ENCODE assay signal across 7 mouse cellular contexts in genomic region chr19:31763246-31763821, GRCm38 (mm10). TPM values are rescaled to one million over a fixed set of nuclear protein-coding genes. Genes with fewer than 3 reads are reported as not detected.
A peak's percentile ranks its signal among the peaks of the same experiment; 100 is the strongest.
DNase-seq lines count a peak whose midpoint lies in the region; ATAC-seq lines count a peak whose summit lies in the region.

No protein-coding gene starts in this region.

- no peaks in the 10 kb centered on the region for H3K9me3 ChIP-seq in embryonic facial prominence, embryonic 13.5 days
- no peaks in the 10 kb centered on the region for H3K9me3 ChIP-seq in hindbrain, embryonic 14.5 days (ENCODE audit: control insufficient read depth, low read length)

- no peak for ATAC-seq in embryonic facial prominence, embryonic 13.5 days (ENCODE audit: insufficient number of reproducible peaks, insufficient read depth, low FRiP score, low TSS enrichment, low read depth)
- ATAC-seq in hindbrain, embryonic 14.5 days (ENCODE audit: low FRiP score) = no peak

- H3K27ac ChIP-seq in embryonic facial prominence, embryonic 13.5 days = no peak overlapping the region
- no peak overlapping the region for H3K27ac ChIP-seq in hindbrain, embryonic 14.5 days
- 0 out of 2 replicates have a peak overlapping the region, but pooled peaks have one; percentile 36 for H3K27ac ChIP-seq in macrophage

- peaks cover 25% of the 10 kb centered on the region for H3K4me1 ChIP-seq in embryonic facial prominence, embryonic 13.5 days
- peaks cover 27% of the 10 kb centered on the region for H3K4me1 ChIP-seq in hindbrain, embryonic 14.5 days (replicated peaks; ENCODE audit: control insufficient read depth, insufficient read depth, low read length)

- H3K4me2 ChIP-seq in embryonic facial prominence, embryonic 13.5 days = peak overlapping the region; percentile 95
- peak overlapping the region; percentile 91 for H3K4me2 ChIP-seq in hindbrain, embryonic 14.5 days (replicated peaks)

- no peaks in the 10 kb centered on the region for H3K79me2 ChIP-seq in macrophage (ENCODE audit: inconsistent target)

- WGBS in embryonic facial prominence, embryonic 13.5 days = 8% methylated on average over 20 of the region's 20 CpGs
- whole genome bisulfite sequencing in hindbrain, embryonic 14.5 days = 4% methylated on average over 20 of the region's 20 CpGs
- WGBS in macrophage (ENCODE audit: missing documents) = 44% methylated on average over 20 of the region's 20 CpGs

- peaks cover 13% of the 10 kb centered on the region for H3K27me3 ChIP-seq in embryonic facial prominence, embryonic 13.5 days
- peaks cover 46% of the 10 kb centered on the region for H3K27me3 ChIP-seq in hindbrain, embryonic 14.5 days (ENCODE audit: control insufficient read depth, insufficient read depth, low read length)

- no peaks in the 10 kb centered on the region for H3K36me3 ChIP-seq in embryonic facial prominence, embryonic 13.5 days
- no peaks in the 10 kb centered on the region for H3K36me3 ChIP-seq in hindbrain, embryonic 14.5 days (replicated peaks; ENCODE audit: control insufficient read depth, insufficient read depth)
- no peaks in the 10 kb centered on the region for H3K36me3 ChIP-seq in macrophage (ENCODE audit: inconsistent target)

- H3K9ac ChIP-seq in embryonic facial prominence, embryonic 13.5 days = peak overlapping the region; percentile 72; the same call in 1 of the 2 replicates
- peak overlapping the region; percentile 48; the same call in 1 of the 2 replicates for H3K9ac ChIP-seq in hindbrain, embryonic 14.5 days

- peak overlapping the region; percentile 60 for H3K4me3 ChIP-seq in embryonic facial prominence, embryonic 13.5 days
- H3K4me3 ChIP-seq in hindbrain, embryonic 14.5 days (replicated peaks; ENCODE audit: low read length) = peak overlapping the region; percentile 45
- H3K4me3 ChIP-seq in macrophage (ENCODE audit: inconsistent target) = peak overlapping the region; percentile 46; the same call in 1 of the 2 replicates

- peak; percentile 20 for DNase-seq in ZHBTc4 (ENCODE audit: low read depth, low spot score)
- no peak for DNase-seq in hindbrain, embryonic 14.5 days (ENCODE audit: low spot score)
- DNase-seq in ovary, postnatal 10 days (ENCODE audit: low spot score) = no peak
- no peak for DNase-seq in cerebellum, adult 8-10 months
- no peak for DNase-seq in gastrocnemius, postnatal 4 days (ENCODE audit: low spot score in 2 of 2)

RNA-seq across cellular contexts. Expression of gene Prkg1, which starts 1.5 kb away (rescaled TPM):
- 9.1 and 11.0 TPM in 2 replicates for polyA plus RNA-seq in embryonic facial prominence, embryonic 13.5 days (2015; fragmentation: Nextera tagmentation; extraction: Ambion mirVana)
- 4.9 and 7.0 TPM in 2 replicates for polyA plus RNA-seq in hindbrain, embryonic 14.5 days (2014; fragmentation: Nextera tagmentation; extraction: Ambion mirVana)
- total RNA-seq in macrophage (2018; cell fraction: chromatin; rRNA removed) = 100 to 1,000 TPM in 3 of 26 experiments, 10 to 100 TPM in 18, 1 to 10 TPM in 5; 2.6 to 185 (median 27.8) TPM
- 1 to 10 TPM in 22 of 26 experiments, under 1 TPM in 4; 0.37 to 8.6 (median 4.4) TPM for total RNA-seq in macrophage (2018; cell fraction: cytosol; rRNA removed)
- total RNA-seq in macrophage (2018; cell fraction: nucleus; rRNA removed) = 100 to 1,000 TPM in 6 of 26 experiments, 10 to 100 TPM in 16, 1 to 10 TPM in 4; 2.5 to 130 (median 32.0) TPM
- polyA plus RNA-seq in macrophage (2018) = 1.1 to 3.4 TPM (median 2.5 TPM) in 3 replicates
- total RNA-seq in gastrocnemius, postnatal 4 days (2021) = 10 to 100 TPM; 42.3 to 50.1 TPM
